Mouse (Mus musculus): ENCODE measurements around the gene Ctnnd2. TPM values are rescaled to one million over a fixed set of nuclear protein-coding genes. Genes with fewer than 3 reads are reported as not detected.

The Ctnnd2 gene
- total RNA-seq, 2 experiments from 2014 or later: 223 to 236 TPM

GRCm38 (mm10) chr15:30966826-30967225 lies 794.4 kb downstream of the Ctnnd2 start:
- no peak for DNase-seq (ENCODE audit: low spot score in 2 of 2)

- DNase-seq (ENCODE audit: low spot score in 2 of 2): no peak
Observed at GRCm38 (mm10) chr15:30974436-30974835, 802.0 kb downstream of the Ctnnd2 start.

- DNase-seq (ENCODE audit: low spot score in 2 of 2): peak; percentile 16 to 37
Observed at GRCm38 (mm10) chr15:30974991-30975775, 802.8 kb downstream of the Ctnnd2 start.

- no peak for DNase-seq (ENCODE audit: low spot score in 2 of 2)
Observed at GRCm38 (mm10) chr15:30977166-30977740, 804.9 kb downstream of the Ctnnd2 start.

- no peak for DNase-seq (ENCODE audit: low spot score in 2 of 2)
Observed at GRCm38 (mm10) chr15:30986890-30987289, 814.5 kb downstream of the Ctnnd2 start.

- DNase-seq (ENCODE audit: low spot score in 2 of 2): no peak
Observed at GRCm38 (mm10) chr15:30990421-30991252, 818.2 kb downstream of the Ctnnd2 start.

GRCm38 (mm10) chr15:30992357-30992756 lies 820.0 kb downstream of the Ctnnd2 start:
- DNase-seq (ENCODE audit: low spot score in 2 of 2): no peak

GRCm38 (mm10) chr15:30992901-30993300 lies 820.5 kb downstream of the Ctnnd2 start:
- DNase-seq (ENCODE audit: low spot score in 2 of 2): no peak

GRCm38 (mm10) chr15:30995346-30995745 lies 823.0 kb downstream of the Ctnnd2 start:
- no peak for DNase-seq (ENCODE audit: low spot score in 2 of 2)

GRCm38 (mm10) chr15:31004468-31004867 lies 832.1 kb downstream of the Ctnnd2 start:
- DNase-seq (ENCODE audit: low spot score in 2 of 2): no peak

- no peak for DNase-seq (ENCODE audit: low spot score in 2 of 2)
Observed at GRCm38 (mm10) chr15:31004976-31005375, 832.6 kb downstream of the Ctnnd2 start.

GRCm38 (mm10) chr15:31006050-31006824 lies 833.8 kb downstream of the Ctnnd2 start:
- DNase-seq (ENCODE audit: low spot score in 2 of 2): no peak

GRCm38 (mm10) chr15:31006825-31007157 lies 834.4 kb downstream of the Ctnnd2 start:
- DNase-seq (ENCODE audit: low spot score in 2 of 2): no peak

GRCm38 (mm10) chr15:31008594-31008993 lies 836.2 kb downstream of the Ctnnd2 start:
- no peak for DNase-seq (ENCODE audit: low spot score in 2 of 2)

- DNase-seq (ENCODE audit: low spot score in 2 of 2): no peak
Observed at GRCm38 (mm10) chr15:31020769-31021168, 848.4 kb downstream of the Ctnnd2 start.

- DNase-seq (ENCODE audit: low spot score in 2 of 2): peak in 1 of 2 experiments; percentile 39
Observed at GRCm38 (mm10) chr15:31022012-31022411, 849.6 kb downstream of the Ctnnd2 start.

- no peak for DNase-seq (ENCODE audit: low spot score in 2 of 2)
Observed at GRCm38 (mm10) chr15:31022497-31022896, 850.1 kb downstream of the Ctnnd2 start.

GRCm38 (mm10) chr15:31023766-31024165 lies 851.4 kb downstream of the Ctnnd2 start:
- DNase-seq (ENCODE audit: low spot score in 2 of 2): no peak

GRCm38 (mm10) chr15:31027448-31028230 lies 855.2 kb downstream of the Ctnnd2 start:
- no peak for DNase-seq (ENCODE audit: low spot score in 2 of 2)

GRCm38 (mm10) chr15:31044983-31045382 lies 872.6 kb downstream of the Ctnnd2 start:
- no peak for DNase-seq (ENCODE audit: low spot score in 2 of 2)
